ENCODE assay signal across 8 mouse cellular contexts in genomic region chr17:69383941-69384665, GRCm38 (mm10). TPM values are rescaled to one million over a fixed set of nuclear protein-coding genes. Genes with fewer than 3 reads are reported as not detected.
A peak's percentile ranks its signal among the peaks of the same experiment; 100 is the strongest.
DNase-seq lines count a peak whose midpoint lies in the region; ATAC-seq and TF ChIP-seq lines count a peak whose summit lies in the region.

No protein-coding gene starts in this region.

- peak overlapping the region; percentile 91 for H3K4me3 ChIP-seq in ES-Bruce4 (ENCODE audit: low read depth, low read length)
- H3K4me3 ChIP-seq in forebrain, embryonic 10.5 days: peak overlapping the region; percentile 88
- peak overlapping the region; percentile 96 for H3K4me3 ChIP-seq in heart, embryonic 15.5 days
- peak overlapping the region; percentile 88 for H3K4me3 ChIP-seq in liver, embryonic 13.5 days (replicated peaks)

- under 1% methylated on average over 37 of the region's 37 CpGs for WGBS in forebrain, embryonic 10.5 days
- WGBS in heart, embryonic 15.5 days: under 1% methylated on average over 37 of the region's 37 CpGs
- WGBS in liver, embryonic 13.5 days (ENCODE audit: insufficient replicate concordance): under 1% methylated on average over 37 of the region's 37 CpGs

- DNase-seq in c-Kit-negative CD71-positive TER-119-positive erythroid progenitor cells, embryonic 14.5 days (ENCODE audit: low read depth, low spot score): peak; percentile 36
- DNase-seq in forebrain, embryonic 10.5 days (ENCODE audit: extremely low spot score, low spot score): peak; percentile 66
- peak; percentile 70 for DNase-seq in kidney, postnatal 14 days
- peak; percentile 38 for DNase-seq in liver, embryonic 13.5 days
- peak; percentile 68 for DNase-seq in naive thymus-derived CD4-positive, alpha-beta T cell, adult 2 months (ENCODE audit: low read depth)
- DNase-seq in testis, postnatal 14 days (ENCODE audit: low spot score): peak; percentile 38

- H3K27ac ChIP-seq in ES-Bruce4 (ENCODE audit: insufficient read depth, low read length): peak overlapping the region; percentile 45
- H3K27ac ChIP-seq in forebrain, embryonic 10.5 days: peak overlapping the region; percentile 100
- peak overlapping the region; percentile 100 for H3K27ac ChIP-seq in heart, embryonic 15.5 days
- H3K27ac ChIP-seq in liver, embryonic 13.5 days: peak overlapping the region; percentile 95

- no peaks in the 10 kb centered on the region for H3K4me1 ChIP-seq in ES-Bruce4 (ENCODE audit: control insufficient read depth, insufficient read depth, low read length)
- H3K4me1 ChIP-seq in forebrain, embryonic 10.5 days: peaks cover 23% of the 10 kb centered on the region
- H3K4me1 ChIP-seq in heart, embryonic 15.5 days (replicated peaks): peaks cover 16% of the 10 kb centered on the region
- H3K4me1 ChIP-seq in liver, embryonic 13.5 days (replicated peaks): peaks cover 19% of the 10 kb centered on the region

- no peaks in the 10 kb centered on the region for H3K27me3 ChIP-seq in ES-Bruce4 (ENCODE audit: control insufficient read depth, insufficient read depth, low read length, poor library complexity, severe bottlenecking)
- no peaks in the 10 kb centered on the region for H3K27me3 ChIP-seq in forebrain, embryonic 10.5 days (ENCODE audit: poor library complexity, severe bottlenecking)
- H3K27me3 ChIP-seq in heart, embryonic 15.5 days: no peaks in the 10 kb centered on the region
- H3K27me3 ChIP-seq in liver, embryonic 13.5 days: no peaks in the 10 kb centered on the region

- H3K9ac ChIP-seq in ES-Bruce4 (ENCODE audit: low read depth, poor library complexity, severe bottlenecking): peak overlapping the region; percentile 93
- peak overlapping the region; percentile 93 for H3K9ac ChIP-seq in heart, embryonic 15.5 days
- H3K9ac ChIP-seq in liver, embryonic 13.5 days: peak overlapping the region; percentile 96

- TF ChIP-seq EP300 in ES-Bruce4 (IDR thresholded peaks at IDR 0.05; ENCODE audit: insufficient read depth, low read depth, low read length): no peak

- no peaks in the 10 kb centered on the region for H3K9me3 ChIP-seq in ES-Bruce4 (replicated peaks; ENCODE audit: control insufficient read depth, insufficient read depth, low read length, poor library complexity, severe bottlenecking)
- H3K9me3 ChIP-seq in forebrain, embryonic 10.5 days: no peaks in the 10 kb centered on the region
- H3K9me3 ChIP-seq in heart, embryonic 15.5 days (replicated peaks): no peaks in the 10 kb centered on the region
- H3K9me3 ChIP-seq in liver, embryonic 13.5 days (replicated peaks): no peaks in the 10 kb centered on the region

- H3K4me2 ChIP-seq in heart, embryonic 15.5 days: peak overlapping the region; percentile 81
- peak overlapping the region; percentile 93 for H3K4me2 ChIP-seq in liver, embryonic 13.5 days

- H3K36me3 ChIP-seq in ES-Bruce4 (ENCODE audit: control insufficient read depth, insufficient read depth, low read length, poor library complexity, severe bottlenecking): peaks cover 13% of the 10 kb centered on the region; the same call in 1 of the 2 replicates
- peaks cover 30% of the 10 kb centered on the region for H3K36me3 ChIP-seq in forebrain, embryonic 10.5 days (replicated peaks)
- H3K36me3 ChIP-seq in heart, embryonic 15.5 days: peaks cover 18% of the 10 kb centered on the region
- peaks cover 26% of the 10 kb centered on the region for H3K36me3 ChIP-seq in liver, embryonic 13.5 days

- TF ChIP-seq CTCF in ES-Bruce4 (IDR thresholded peaks at IDR 0.05; ENCODE audit: low read depth, low read length): no peak

- ATAC-seq in heart, embryonic 15.5 days (replicated peaks; ENCODE audit: insufficient number of reproducible peaks, insufficient read depth, low FRiP score, low read depth): no peak
- ATAC-seq in liver, embryonic 13.5 days (ENCODE audit: low read depth): peak; percentile 6; the same call in 1 of the 2 replicates

- TF ChIP-seq POLR2A in ES-Bruce4 (IDR thresholded peaks at IDR 0.05; ENCODE audit: insufficient read depth, low read length): no peak

RNA-seq across cellular contexts. Expression of gene Zbtb14, which starts 1.3 kb away (rescaled TPM):
- 16.9 and 17.5 TPM in 2 replicates for polyA plus RNA-seq in ES-Bruce4 (2011; ENCODE audit: insufficient read depth, insufficient read length, low read depth, missing spikeins)
- 34.4 and 36.2 TPM in 2 replicates for polyA plus RNA-seq in forebrain, embryonic 10.5 days (2016; fragmentation: Nextera tagmentation; extraction: Ambion mirVana)
- polyA plus RNA-seq in heart, embryonic 15.5 days (2015; fragmentation: Nextera tagmentation; extraction: Ambion mirVana): 13.6 and 14.4 TPM in 2 replicates
- polyA plus RNA-seq in liver, embryonic 13.5 days (2015; fragmentation: Nextera tagmentation; extraction: Ambion mirVana): 9.8 and 13.3 TPM in 2 replicates

RNA-seq across cellular contexts. Expression of gene Akain1, which starts 55.0 kb away (rescaled TPM):
- not detected in 2 replicates for polyA plus RNA-seq in ES-Bruce4 (2011; ENCODE audit: insufficient read depth, insufficient read length, low read depth, missing spikeins)
- not detected in 2 replicates for polyA plus RNA-seq in forebrain, embryonic 10.5 days (2016; fragmentation: Nextera tagmentation; extraction: Ambion mirVana)
- polyA plus RNA-seq in heart, embryonic 15.5 days (2015; fragmentation: Nextera tagmentation; extraction: Ambion mirVana): not detected in 2 replicates
- polyA plus RNA-seq in liver, embryonic 13.5 days (2015; fragmentation: Nextera tagmentation; extraction: Ambion mirVana): not detected in 2 replicates

Comparison
In these comparisons a context has a peak if more than half of its experiments do, and no peak if none do; other contexts are left out.
1. H3K27ac ChIP-seq: peak in every context shown above with its lines; median percentile 100 in forebrain, embryonic 10.5 days; 100 in heart, embryonic 15.5 days; 95 in liver, embryonic 13.5 days; 45 in ES-Bruce4.